Mouse (Mus musculus): Measurements from ENCODE around the gene Zfp663. TPM values are rescaled to one million over a fixed set of nuclear protein-coding genes. Genes with fewer than 3 reads are reported as not detected.

Zfp663 gene
- polyA plus RNA-seq, 1 experiment from 2014 or later: 1.2 TPM

DNA sequence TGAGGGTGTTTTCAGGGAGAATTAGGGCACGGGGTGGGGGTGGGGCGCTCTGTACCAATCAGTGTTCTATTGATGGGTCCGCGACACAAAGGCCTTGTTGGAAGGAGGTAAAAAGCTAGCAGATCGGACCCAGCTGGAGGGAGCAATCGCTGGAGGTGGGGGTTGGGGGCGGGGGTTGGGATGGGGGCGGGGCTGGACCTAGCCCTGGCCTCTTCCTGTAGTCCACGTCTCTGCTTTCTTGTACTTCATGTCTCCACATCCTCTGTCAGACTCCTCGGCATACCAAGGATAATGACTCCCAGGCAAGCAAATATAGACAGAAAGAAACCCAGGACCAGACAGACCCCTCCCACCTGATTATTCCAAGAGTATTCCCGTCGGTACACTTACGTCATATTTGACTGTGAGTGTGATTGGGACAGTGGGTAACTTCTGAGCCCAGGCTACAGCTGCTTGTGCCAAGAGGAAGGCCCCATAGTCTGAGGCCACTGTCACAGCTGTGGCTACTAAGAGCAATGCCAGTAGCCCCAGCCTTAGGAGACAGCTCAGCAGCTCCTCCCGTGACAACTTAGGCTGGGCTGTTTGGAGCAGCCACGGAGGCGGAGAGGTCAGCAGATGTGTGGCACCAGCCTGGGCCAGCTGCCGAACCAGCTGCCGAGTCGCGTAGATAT lies 28.4 kb upstream of the Zfp663 start:
- Histone ChIP-seq H3K27me3 (no peaks in the 10 kb centered on the region), H3K9ac (replicated peaks) (0 out of 2 replicates have a peak overlapping the region, but pooled peaks have one; percentile 23), H3K4me3 (replicated peaks) (no peak overlapping the region), H3K36me3 (no peaks in the 10 kb centered on the region), H3K9me3 (peaks cover 4% of the 10 kb centered on the region; the same call in 1 of the 2 replicates), H3K4me1 (replicated peaks) (peaks cover 22% of the 10 kb centered on the region), H3K27ac (peak overlapping the region; percentile 72), H3K4me2 (peak overlapping the region; percentile 17)
- 44% methylated on average over 20 of the region's 20 CpGs for WGBS
- peak; percentile 44; the same call in 1 of the 2 replicates for ATAC-seq (ENCODE audit: insufficient number of reproducible peaks, insufficient read depth, low FRiP score, low TSS enrichment, low read depth)

DNA sequence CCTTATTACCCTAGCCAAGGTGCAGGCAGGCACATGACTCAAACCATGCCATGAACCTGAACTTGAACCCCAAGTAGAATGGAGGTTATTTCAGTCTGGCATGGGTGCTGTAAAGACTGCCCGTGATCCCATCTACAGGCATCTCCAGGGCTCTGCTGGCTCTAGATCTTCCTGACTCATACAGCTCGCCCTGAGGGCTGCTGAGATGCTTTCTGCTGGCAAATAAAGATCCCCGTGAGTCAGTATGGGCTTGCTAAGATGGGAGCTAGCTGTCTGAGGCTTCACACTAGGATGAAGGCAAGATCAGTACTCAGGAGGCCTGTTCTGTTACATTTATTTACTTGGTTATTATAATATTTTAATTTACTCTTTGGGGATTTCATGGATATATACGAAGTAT lies 23.6 kb upstream of the Zfp663 start:
- no peaks in the 10 kb centered on the region for H3K36me3 ChIP-seq
- no peak overlapping the region for H3K27ac ChIP-seq
- H3K9ac ChIP-seq (replicated peaks): no peak overlapping the region
- H3K4me3 ChIP-seq (replicated peaks): no peak overlapping the region
- no peak overlapping the region for H3K4me2 ChIP-seq
- peaks cover 4% of the 10 kb centered on the region; the same call in 1 of the 2 replicates for H3K9me3 ChIP-seq
- H3K4me1 ChIP-seq (replicated peaks): peaks cover 8% of the 10 kb centered on the region
- H3K27me3 ChIP-seq: no peaks in the 10 kb centered on the region
- ATAC-seq (ENCODE audit: insufficient number of reproducible peaks, insufficient read depth, low FRiP score, low TSS enrichment, low read depth): no peak
- 85% methylated on average over 4 of the region's 4 CpGs for WGBS

DNA sequence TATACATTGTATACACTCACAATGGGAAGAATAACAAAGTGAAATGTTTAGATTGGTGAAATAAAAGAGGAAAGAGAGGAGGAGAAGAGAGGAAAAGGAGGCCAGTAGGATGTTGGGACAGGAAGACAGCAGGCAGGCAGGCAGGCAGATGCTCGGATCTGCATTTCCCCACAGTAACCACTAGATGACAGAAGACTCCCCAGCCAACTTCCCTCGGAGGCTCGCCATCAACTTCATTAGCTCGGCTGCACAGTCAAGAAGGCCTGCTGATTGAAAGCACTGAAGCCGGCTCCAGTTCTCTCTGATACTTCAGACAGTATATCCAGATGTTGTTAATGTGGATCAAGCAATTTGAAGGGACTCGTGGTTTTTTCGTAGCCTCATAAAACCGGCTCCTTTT lies 23.0 kb upstream of the Zfp663 start:
- Histone ChIP-seq H3K4me1 (replicated peaks) (peaks cover 7% of the 10 kb centered on the region), H3K4me2 (no peak overlapping the region)
- no peak for ATAC-seq (ENCODE audit: insufficient number of reproducible peaks, insufficient read depth, low FRiP score, low TSS enrichment, low read depth)

GRCm38 (mm10) chr2:165389299-165389952 lies 20.9 kb upstream of the Zfp663 start:
- no peak overlapping the region for H3K9ac ChIP-seq (replicated peaks)
- no peak overlapping the region for H3K4me3 ChIP-seq (replicated peaks)
- H3K27ac ChIP-seq: no peak overlapping the region
- no peak for ATAC-seq (ENCODE audit: insufficient number of reproducible peaks, insufficient read depth, low FRiP score, low TSS enrichment, low read depth)
- peaks cover 4% of the 10 kb centered on the region; the same call in 1 of the 2 replicates for H3K9me3 ChIP-seq
- WGBS: 84% methylated on average over 6 of the region's 6 CpGs
- peaks cover 7% of the 10 kb centered on the region for H3K4me1 ChIP-seq (replicated peaks)
- no peaks in the 10 kb centered on the region for H3K27me3 ChIP-seq
- peaks cover 25% of the 10 kb centered on the region for H3K36me3 ChIP-seq
- no peak overlapping the region for H3K4me2 ChIP-seq

More for the DNA sequence above, 23.0 kb upstream of the Zfp663 start:
- no peak overlapping the region for H3K9ac ChIP-seq (replicated peaks)
- peaks cover 4% of the 10 kb centered on the region; the same call in 1 of the 2 replicates for H3K9me3 ChIP-seq
- no peak overlapping the region for H3K27ac ChIP-seq
- H3K4me3 ChIP-seq (replicated peaks): no peak overlapping the region
- peaks cover 4% of the 10 kb centered on the region for H3K36me3 ChIP-seq
- H3K27me3 ChIP-seq: no peaks in the 10 kb centered on the region
- WGBS: 9% methylated on average over 8 of the region's 8 CpGs

DNA sequence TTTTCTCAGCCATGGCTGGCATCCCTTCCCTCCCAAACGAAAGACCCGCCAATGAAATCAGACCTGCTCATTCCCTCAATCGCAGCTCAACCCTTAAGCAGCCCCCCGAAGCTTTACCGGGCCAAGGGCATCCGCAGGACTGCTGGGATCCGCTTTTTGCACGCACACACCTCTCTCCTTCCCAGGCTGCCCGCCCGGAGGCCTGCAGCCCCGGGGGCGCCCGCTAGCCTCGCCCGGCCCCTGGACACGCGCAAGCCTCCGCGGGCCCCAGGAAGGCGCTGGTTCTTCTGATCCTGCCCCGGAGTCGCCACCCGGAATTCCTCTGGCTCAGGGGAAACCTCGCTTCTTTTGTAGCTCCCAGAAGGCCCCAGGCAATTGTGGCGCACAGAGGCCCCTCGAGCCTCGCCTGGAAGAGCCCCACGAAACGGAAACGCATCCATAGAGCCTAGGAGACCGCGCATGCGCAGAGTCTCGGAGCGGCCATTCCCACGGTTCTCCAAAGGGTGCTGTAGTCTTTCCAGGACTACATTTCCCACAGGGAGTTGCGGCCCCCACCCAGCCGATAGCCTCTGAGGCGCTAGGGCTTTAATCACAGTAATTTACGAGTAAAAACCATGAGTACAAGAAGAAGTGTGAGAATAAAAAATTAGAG lies 19.4 kb upstream of the Zfp663 start, which contains the start of gene Zfp334:
TSS of gene Zfp334 (minus strand) at position 416 of the 652 bp plus-strand sequence.
- peak; percentile 89 for ATAC-seq (ENCODE audit: insufficient number of reproducible peaks, insufficient read depth, low FRiP score, low TSS enrichment, low read depth)
- Histone ChIP-seq H3K27me3 (no peaks in the 10 kb centered on the region), H3K4me1 (replicated peaks) (peaks cover 7% of the 10 kb centered on the region), H3K4me2 (peak within 1 kb of the TSS; percentile 77), H3K4me3 (replicated peaks) (peak within 1 kb of the TSS; percentile 82), H3K9ac (replicated peaks) (peak within 1 kb of the TSS; percentile 89), H3K36me3 (peaks cover 40% of the 10 kb centered on the region), H3K27ac (peak within 1 kb of the TSS; percentile 91), H3K9me3 (no peaks in the 10 kb centered on the region)
- under 1% methylated on average over 40 of the region's 40 CpGs for WGBS

DNA sequence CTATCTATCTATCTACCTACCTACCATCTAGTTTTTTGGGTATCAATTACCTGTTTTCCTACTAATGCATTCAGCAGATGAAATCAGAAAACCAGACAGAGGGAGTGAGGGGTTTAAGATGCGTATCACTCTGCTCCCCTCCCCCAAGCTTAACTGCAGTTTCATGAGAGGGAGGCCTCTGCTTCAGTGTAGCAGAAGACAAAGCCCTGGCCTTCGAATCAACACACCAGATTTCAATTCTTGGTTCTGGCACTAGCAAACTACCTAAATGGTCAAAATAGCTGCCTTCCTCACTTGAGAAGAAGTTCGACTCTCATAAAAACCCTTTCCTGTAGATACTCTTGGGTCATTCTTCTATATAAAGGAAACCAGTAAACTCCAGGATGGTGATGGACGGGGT lies 18.8 kb upstream of the Zfp663 start:
- H3K4me1 ChIP-seq (replicated peaks): peaks cover 7% of the 10 kb centered on the region
- peak overlapping the region; percentile 77 for H3K4me2 ChIP-seq
- H3K9me3 ChIP-seq: peaks cover under 1% of the 10 kb centered on the region; the same call in 1 of the 2 replicates
- peaks cover 46% of the 10 kb centered on the region for H3K36me3 ChIP-seq
- 11% methylated on average over 4 of the region's 4 CpGs for WGBS
- ATAC-seq (ENCODE audit: insufficient number of reproducible peaks, insufficient read depth, low FRiP score, low TSS enrichment, low read depth): no peak
- peak overlapping the region; percentile 91 for H3K27ac ChIP-seq
- H3K4me3 ChIP-seq (replicated peaks): peak overlapping the region; percentile 82
- no peaks in the 10 kb centered on the region for H3K27me3 ChIP-seq
- H3K9ac ChIP-seq (replicated peaks): peak overlapping the region; percentile 89

- Histone ChIP-seq H3K4me1 (replicated peaks) (no peaks in the 10 kb centered on the region), H3K27me3 (no peaks in the 10 kb centered on the region), H3K4me3 (replicated peaks) (no peak overlapping the region), H3K9me3 (peaks cover 23% of the 10 kb centered on the region), H3K36me3 (peaks cover 98% of the 10 kb centered on the region), H3K4me2 (no peak overlapping the region), H3K9ac (replicated peaks) (no peak overlapping the region), H3K27ac (no peak overlapping the region)
- WGBS: 95% methylated on average over 25 of the region's 25 CpGs
- ATAC-seq (ENCODE audit: insufficient number of reproducible peaks, insufficient read depth, low FRiP score, low TSS enrichment, low read depth): no peak
These were observed 11.5 kb upstream of the Zfp663 start for GRCm38 (mm10) chr2:165380050-165380449.

DNA sequence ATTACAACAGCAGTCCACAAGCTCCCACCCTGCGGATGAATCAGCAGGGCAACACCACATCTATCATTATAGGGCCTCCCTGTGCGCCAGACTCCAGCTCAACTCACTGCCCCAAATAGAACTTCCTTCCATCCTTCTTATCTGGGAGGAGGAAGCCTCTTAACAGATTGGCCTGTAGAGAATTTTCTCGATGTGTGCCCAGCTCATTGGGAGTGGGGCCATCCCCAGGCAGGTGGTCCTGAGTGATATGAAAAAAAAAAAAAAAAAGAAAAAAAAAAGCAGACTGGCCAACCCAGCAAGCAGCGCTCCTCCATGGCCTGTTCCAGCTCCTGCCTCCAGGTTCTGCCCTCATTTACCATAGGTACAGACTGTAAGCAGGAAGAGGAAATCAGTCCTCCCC lies 7.5 kb upstream of the Zfp663 start:
- Histone ChIP-seq H3K36me3 (peaks cover 67% of the 10 kb centered on the region), H3K9ac (replicated peaks) (no peak overlapping the region), H3K4me3 (replicated peaks) (no peak overlapping the region), H3K9me3 (peaks cover 13% of the 10 kb centered on the region), H3K27me3 (0 out of 2 replicates have a peak, but pooled peaks cover 3% of the 10 kb centered on the region), H3K27ac (no peak overlapping the region), H3K4me2 (no peak overlapping the region), H3K4me1 (replicated peaks) (no peaks in the 10 kb centered on the region)
- 91% methylated on average over 4 of the region's 4 CpGs for WGBS
- ATAC-seq (ENCODE audit: insufficient number of reproducible peaks, insufficient read depth, low FRiP score, low TSS enrichment, low read depth): no peak

- Histone ChIP-seq H3K36me3 (peaks cover 61% of the 10 kb centered on the region), H3K4me2 (no peak overlapping the region), H3K27me3 (0 out of 2 replicates have a peak, but pooled peaks cover 3% of the 10 kb centered on the region), H3K4me1 (replicated peaks) (no peaks in the 10 kb centered on the region), H3K27ac (no peak overlapping the region), H3K9me3 (peaks cover 7% of the 10 kb centered on the region), H3K4me3 (replicated peaks) (no peak overlapping the region), H3K9ac (replicated peaks) (no peak overlapping the region)
- 86% methylated on average over 5 of the region's 5 CpGs for WGBS
- no peak for ATAC-seq (ENCODE audit: insufficient number of reproducible peaks, insufficient read depth, low FRiP score, low TSS enrichment, low read depth)
These were observed 6.9 kb upstream of the Zfp663 start for GRCm38 (mm10) chr2:165375478-165375877.

DNA sequence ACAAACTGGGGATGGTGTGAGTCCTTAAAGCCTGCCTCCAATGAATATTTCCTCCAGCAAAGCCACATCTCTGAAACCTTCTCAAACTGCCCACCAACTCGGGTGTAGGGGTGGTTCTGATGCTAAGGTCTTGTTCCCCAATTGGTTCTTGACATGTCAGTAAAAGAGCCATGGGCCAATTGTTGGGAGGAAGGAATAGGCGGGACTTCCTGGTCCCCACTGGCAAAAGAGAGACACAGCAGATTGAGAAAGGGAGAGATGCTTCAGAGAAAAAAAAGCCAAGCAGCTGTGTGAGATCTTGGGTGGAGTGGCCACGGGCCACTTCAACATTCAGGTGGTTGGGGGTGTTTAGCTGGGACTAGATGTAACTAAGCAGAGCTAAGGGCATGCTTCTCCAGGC lies 2.5 kb upstream of the Zfp663 start:
- Histone ChIP-seq H3K36me3 (peaks cover 19% of the 10 kb centered on the region), H3K27me3 (peaks cover 38% of the 10 kb centered on the region), H3K4me3 (replicated peaks) (no peak overlapping the region), H3K27ac (no peak overlapping the region), H3K9ac (replicated peaks) (no peak overlapping the region), H3K9me3 (peaks cover 3% of the 10 kb centered on the region; the same call in 1 of the 2 replicates), H3K4me1 (replicated peaks) (peaks cover 17% of the 10 kb centered on the region), H3K4me2 (peak overlapping the region; percentile 20; the same call in 1 of the 2 replicates)
- WGBS: 26% methylated on average over 3 of the region's 3 CpGs
- ATAC-seq (ENCODE audit: insufficient number of reproducible peaks, insufficient read depth, low FRiP score, low TSS enrichment, low read depth): no peak

DNA sequence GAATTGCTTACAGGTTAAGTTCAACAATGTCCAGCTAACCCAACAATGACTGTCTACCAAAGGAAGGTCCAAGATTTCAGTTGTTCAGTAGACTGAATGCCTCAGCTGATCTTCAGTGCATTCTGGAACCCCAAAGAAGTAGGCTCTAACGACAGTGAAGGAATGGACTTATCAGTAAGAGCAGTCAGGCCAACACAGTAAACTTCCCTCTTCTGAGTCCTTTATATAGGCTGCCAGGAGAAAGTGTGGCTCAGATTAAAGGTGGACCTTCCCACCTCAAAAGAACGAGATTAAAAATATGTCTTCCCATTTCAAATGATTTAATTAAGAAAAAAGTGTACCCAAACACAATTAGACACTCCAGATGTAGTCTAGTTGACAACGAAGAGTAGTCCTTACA lies 1.8 kb upstream of the Zfp663 start:
- Histone ChIP-seq H3K4me3 (replicated peaks) (no peak overlapping the region), H3K9me3 (peaks cover 3% of the 10 kb centered on the region; the same call in 1 of the 2 replicates), H3K4me2 (no peak overlapping the region), H3K27me3 (peaks cover 43% of the 10 kb centered on the region), H3K9ac (replicated peaks) (no peak overlapping the region), H3K4me1 (replicated peaks) (peaks cover 17% of the 10 kb centered on the region), H3K27ac (no peak overlapping the region), H3K36me3 (peaks cover 12% of the 10 kb centered on the region)
- no peak for ATAC-seq (ENCODE audit: insufficient number of reproducible peaks, insufficient read depth, low FRiP score, low TSS enrichment, low read depth)
- WGBS: 74% methylated on average over 3 of the region's 3 CpGs
